Mouse (Mus musculus): Measurements from ENCODE around the gene Ptms.
"Not testable (repeated sequence)": the region's sequence is repeated elsewhere in the genome, so short reads cannot be mapped to it uniquely, and the experiment has no call there.

The Ptms gene

GRCm38 (mm10) chr6:124903580-124904151, 16.2 kb downstream of the Ptms start:
- DNase-seq = peak; percentile 99

- peak; percentile 45 for DNase-seq
Observed at GRCm38 (mm10) chr6:124901851-124902250, 18.1 kb downstream of the Ptms start.

DNA sequence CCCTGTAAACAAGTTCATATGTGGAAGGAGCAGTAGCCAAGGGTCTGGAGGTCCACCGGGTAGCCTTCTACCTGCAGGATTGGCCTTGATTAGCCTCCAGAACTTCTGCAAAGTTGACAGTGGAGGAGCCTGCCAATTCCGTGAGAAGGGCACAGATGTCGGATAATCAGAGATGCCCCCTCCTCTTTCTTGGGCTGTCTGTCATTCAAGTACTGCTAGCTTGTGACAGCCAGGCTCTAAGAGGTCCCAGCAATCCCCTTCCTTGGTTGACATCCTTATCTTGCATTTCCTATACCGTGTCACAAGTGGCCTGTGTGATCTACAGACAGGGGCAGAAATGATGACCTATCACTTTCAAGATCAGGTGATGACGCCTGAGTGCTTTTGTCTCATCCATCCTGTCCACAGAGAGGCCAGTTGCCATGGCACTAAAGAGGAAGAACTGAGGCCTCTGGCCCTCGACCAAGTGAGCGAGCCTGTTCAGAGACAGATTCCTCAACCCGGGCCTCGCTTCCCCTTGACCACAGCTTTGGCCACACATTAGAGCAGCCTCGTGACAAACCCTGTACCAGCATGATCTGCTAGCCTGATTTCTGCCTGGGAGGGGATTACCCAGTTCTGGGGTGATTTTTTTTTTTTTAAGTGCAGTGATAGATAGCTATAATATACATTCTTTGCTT, 19.0 kb downstream of the Ptms start:
- DNase-seq = peak; percentile 62

DNA sequence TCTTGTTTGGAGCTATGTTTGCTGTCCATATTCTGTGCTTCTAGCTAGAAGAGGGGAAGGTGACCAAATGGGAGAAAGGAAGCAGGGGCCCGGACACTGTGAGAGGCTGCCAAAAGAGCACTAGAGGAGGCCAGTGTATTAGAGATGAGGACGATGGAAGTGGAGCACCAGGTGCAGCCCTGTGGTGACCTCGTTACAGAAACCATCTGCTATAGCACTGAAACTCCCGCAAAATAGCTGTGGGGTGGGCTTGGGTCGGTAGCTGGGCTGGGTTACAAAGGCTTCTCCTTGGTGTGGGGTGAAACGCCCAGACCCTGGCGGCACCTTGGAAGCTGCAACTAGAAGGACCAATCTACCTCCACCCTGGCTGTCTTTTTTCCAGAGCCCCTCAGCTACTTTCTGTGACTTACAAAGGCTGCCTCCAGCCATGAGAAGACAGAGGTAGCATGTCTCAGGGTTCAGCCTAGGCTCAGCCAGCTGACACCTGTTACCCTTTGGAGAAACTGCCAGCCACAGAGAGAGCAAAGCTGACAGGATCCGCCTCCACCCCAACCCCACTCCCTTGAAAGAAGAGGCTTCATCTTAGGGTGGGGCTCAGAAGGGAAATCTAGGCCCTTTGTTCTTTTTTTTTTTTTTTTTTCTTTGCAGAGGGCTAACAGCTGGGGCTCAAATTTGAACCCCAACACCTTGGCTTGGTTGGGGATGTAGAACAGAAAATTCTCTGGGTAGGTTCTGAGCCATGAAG, 19.7 kb downstream of the Ptms start:
- peak; percentile 81 for DNase-seq

DNA sequence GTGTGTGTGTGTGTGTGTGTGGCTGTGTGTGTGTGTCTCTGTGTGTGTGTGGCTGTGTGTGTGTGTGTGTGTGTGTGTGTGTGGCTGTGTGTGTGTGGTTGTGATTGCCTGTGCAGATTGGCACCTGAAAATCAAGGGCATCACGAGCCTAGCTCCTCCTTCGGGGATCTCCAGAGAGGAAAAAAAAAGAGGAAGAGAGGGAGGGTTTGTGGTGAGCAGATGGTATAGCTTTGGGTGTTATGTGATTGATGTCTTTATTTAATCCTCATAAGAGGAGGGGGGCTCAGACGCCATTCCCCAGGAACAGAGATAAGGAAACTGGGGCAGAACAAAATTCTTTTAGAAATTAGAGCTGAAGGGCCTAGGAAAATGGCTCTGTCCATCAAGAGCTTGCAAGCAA, 21.5 kb downstream of the Ptms start:
- DNase-seq = peak; percentile 41

GRCm38 (mm10) chr6:124894113-124894512, 25.8 kb downstream of the Ptms start:
- DNase-seq = not testable (repeated sequence)

- peak; percentile 45 for DNase-seq
Observed at GRCm38 (mm10) chr6:124890997-124891396, 28.9 kb downstream of the Ptms start.

DNA sequence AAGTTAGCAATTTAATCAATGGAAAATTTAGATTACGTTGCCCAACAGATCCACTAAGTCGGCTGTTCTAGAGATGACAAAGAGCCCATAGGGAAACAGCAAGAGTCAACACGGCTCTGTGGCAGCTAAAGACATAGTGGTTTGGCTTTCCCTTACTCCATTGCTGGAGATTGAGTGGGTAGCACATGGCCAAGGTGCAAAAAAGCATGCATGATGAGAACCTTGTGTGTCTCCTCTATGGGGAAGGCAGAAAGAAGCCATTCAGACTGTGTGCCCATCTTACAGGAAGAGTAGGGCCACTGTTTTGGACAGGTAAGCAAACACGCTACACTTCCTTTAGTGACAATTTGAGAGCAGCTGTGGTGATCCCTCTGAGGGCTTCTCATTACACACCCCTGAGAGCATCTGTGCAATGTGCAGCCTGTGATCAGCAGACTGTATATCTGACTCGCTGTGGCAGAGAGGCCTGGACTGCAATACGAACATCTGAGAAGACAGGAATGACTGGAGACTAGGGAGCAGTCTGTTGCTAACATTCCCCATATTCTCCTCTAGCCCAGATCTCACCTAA, 31.3 kb downstream of the Ptms start:
- no peak for DNase-seq

DNA sequence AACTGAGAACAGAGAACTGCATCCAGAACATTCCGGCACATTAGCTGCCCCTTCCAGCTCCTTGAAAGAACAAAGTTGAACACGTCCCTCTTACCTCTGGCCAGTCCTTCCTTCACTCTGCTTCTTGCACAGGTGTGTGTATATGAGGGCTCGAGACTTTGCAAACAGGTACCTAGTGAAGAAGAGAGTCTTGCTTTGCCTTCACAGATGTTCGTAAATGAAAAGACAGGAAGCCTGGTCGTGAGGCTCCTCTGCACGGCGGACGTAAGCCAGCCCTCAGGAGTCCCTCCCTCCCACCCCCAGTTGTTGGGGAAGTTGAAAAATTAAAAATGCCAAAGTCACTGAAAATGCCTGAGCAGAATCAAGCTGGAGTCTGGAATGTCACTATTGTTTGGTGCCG, 31.9 kb downstream of the Ptms start, which contains the start of gene Cd4:
TSS of gene Cd4 (minus strand) at position 236 of the 400 bp plus-strand sequence.
- DNase-seq = peak; percentile 61

DNA sequence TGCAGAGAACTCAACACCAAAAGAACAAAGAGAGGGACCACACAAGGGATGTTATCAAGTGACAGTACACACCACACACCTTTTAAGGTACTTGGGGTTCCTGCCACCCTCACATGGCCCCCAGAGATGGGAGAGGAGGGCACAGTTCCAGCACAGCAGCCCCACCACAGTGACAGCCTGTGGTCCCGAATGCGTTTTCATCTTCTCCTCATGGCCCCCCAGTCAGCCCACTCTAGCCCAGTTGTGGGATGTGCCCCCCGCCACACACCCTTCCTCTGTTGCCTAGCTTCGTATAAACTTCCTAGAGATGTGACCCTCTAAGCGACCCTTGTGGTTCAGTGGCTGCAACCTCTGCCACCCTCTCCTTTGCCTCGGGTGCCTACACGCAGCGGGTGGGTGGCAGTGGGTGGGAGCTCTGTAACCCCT, 33.9 kb downstream of the Ptms start:
- DNase-seq = peak; percentile 69

DNA sequence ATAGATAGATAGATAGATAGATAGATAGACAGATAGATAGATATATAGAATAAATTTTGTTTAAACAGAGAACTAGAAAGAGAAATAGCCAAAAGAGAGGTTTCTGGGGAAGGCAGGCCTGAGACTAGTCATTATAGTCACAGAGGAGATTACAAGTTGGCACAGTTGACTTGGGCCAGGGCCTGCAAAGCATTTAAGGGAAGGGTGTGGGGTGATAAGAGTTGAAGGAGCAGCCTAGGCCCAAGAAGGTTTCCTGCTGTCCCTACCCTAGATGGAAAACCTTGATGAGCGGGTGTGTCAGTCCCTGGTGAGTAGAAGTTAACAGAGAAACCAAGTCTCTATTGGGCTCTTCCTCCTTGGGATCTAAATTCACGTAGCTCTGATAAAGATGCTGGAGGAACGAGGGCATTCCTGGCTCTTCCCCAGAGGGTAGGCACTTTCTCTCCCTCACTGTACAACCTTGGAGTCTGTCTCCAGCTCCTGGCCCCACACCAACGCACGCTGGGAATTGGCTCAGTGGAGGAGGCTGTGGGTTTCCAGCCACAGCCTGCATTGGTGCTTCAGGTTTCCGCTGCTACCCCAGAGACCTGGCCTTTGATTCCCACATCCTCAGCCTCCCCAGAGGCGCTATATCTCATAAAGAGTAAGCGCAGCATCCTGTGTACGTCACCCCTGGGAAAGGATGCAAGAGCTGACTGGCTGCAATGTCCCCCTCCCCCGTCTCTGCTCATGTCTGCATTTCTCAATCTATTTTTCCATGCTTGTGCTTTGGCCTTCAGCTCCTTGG, 35.0 kb downstream of the Ptms start:
- peak; percentile 75 for DNase-seq

DNA sequence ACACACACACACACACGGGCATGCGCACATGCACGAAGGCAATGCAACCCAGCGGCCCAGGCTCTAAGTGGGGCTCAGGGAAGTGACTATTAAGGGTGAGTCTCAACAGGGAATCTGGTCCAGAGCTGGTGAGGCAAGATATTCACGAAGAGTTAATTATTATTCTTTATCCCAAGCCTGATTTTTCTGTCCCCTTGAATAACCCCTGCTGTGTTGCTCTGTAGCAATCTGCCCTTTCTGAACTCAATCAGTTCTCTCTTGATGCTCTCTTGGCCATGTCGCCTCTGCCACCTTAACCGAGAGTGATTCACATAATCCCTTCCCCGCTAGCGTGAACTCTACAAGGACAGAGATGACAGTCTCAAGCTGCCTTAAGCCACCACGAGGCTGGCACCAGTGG, 36.6 kb downstream of the Ptms start:
- DNase-seq = no peak

GRCm38 (mm10) chr6:124881821-124882220, 38.1 kb downstream of the Ptms start:
- DNase-seq = no peak

- DNase-seq = peak; percentile 74
Observed at GRCm38 (mm10) chr6:124879390-124879789, 40.5 kb downstream of the Ptms start.

DNA sequence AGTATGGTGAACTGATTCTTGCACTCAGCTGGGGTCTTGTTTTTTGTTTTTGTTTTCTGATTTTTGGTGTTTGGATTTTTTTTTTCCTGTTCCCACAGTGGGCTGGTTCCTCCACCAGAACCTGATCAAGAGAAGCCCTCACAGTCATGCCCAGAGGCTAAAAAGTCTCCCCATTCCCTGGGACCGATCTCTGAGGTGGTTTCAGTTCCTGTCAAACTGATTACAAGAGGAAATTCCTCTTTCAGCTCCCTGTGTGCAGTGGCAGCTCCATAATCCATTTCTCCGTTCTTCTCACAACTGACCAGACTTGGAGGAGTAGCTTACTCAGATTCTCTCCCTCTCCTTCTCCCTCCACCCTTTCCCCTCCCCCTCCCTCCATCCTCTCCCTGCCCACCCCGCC, 45.6 kb downstream of the Ptms start:
- no peak for DNase-seq

- peak; percentile 40 for DNase-seq
Observed at GRCm38 (mm10) chr6:124866560-124866959, 53.3 kb downstream of the Ptms start.

GRCm38 (mm10) chr6:124865766-124866362, 54.0 kb downstream of the Ptms start:
- DNase-seq = no peak
